Mouse (Mus musculus): ENCODE data around the gene Rab14. TPM values are rescaled to one million over a fixed set of nuclear protein-coding genes. Genes with fewer than 3 reads are reported as not detected.

Rab14 gene
- polyA plus RNA-seq, 1 experiment = 170 TPM

- Histone ChIP-seq H3K4me1 (ENCODE audit: control insufficient read depth, insufficient read depth, low read length) (no peaks in the 10 kb centered on the region), H3K4me3 (ENCODE audit: insufficient read depth, low read depth, low read length) (no peak overlapping the region), H3K27ac (ENCODE audit: insufficient read depth, low read depth, low read length) (no peak overlapping the region), H3K27me3 (replicated peaks; ENCODE audit: control insufficient read depth, insufficient read depth, low read length) (no peaks in the 10 kb centered on the region), H3K36me3 (ENCODE audit: control insufficient read depth, insufficient read depth, low read length) (no peaks in the 10 kb centered on the region; the same call in none of the 2 replicates)
- no peak for DNase-seq
- 78% methylated on average over 2 of the region's 2 CpGs for WGBS
- TF ChIP-seq POLR2A (IDR thresholded peaks at IDR 0.05; ENCODE audit: low read depth, low read length) (no peak), CTCF (conservative IDR thresholded peaks at IDR 0.05; ENCODE audit: insufficient read depth, insufficient read length, low read depth, low read length) (no peak)
Measured at GRCm38 (mm10) chr2:35156985-35157384, 43.9 kb downstream of the Rab14 start.

- Histone ChIP-seq H3K4me1 (ENCODE audit: control insufficient read depth, insufficient read depth, low read length) (no peaks in the 10 kb centered on the region), H3K4me3 (ENCODE audit: insufficient read depth, low read depth, low read length) (no peak overlapping the region), H3K36me3 (ENCODE audit: control insufficient read depth, insufficient read depth, low read length) (peaks cover 1% of the 10 kb centered on the region), H3K27me3 (replicated peaks; ENCODE audit: control insufficient read depth, insufficient read depth, low read length) (no peaks in the 10 kb centered on the region), H3K27ac (ENCODE audit: insufficient read depth, low read depth, low read length) (no peak overlapping the region)
- DNase-seq = no peak
- TF ChIP-seq POLR2A (IDR thresholded peaks at IDR 0.05; ENCODE audit: low read depth, low read length) = no peak
- no peak for TF ChIP-seq CTCF (conservative IDR thresholded peaks at IDR 0.05; ENCODE audit: insufficient read depth, insufficient read length, low read depth, low read length)
- WGBS = 86% methylated on average over 8 of the region's 8 CpGs
Measured at GRCm38 (mm10) chr2:35153844-35154554, 46.9 kb downstream of the Rab14 start.

GRCm38 (mm10) chr2:35153179-35153578, 47.7 kb downstream of the Rab14 start:
- no peaks in the 10 kb centered on the region for H3K27me3 ChIP-seq (replicated peaks; ENCODE audit: control insufficient read depth, insufficient read depth, low read length)
- H3K4me1 ChIP-seq (ENCODE audit: control insufficient read depth, insufficient read depth, low read length) = no peaks in the 10 kb centered on the region
- H3K27ac ChIP-seq (ENCODE audit: insufficient read depth, low read depth, low read length) = no peak overlapping the region
- no peak for DNase-seq
- 87% methylated on average over 6 of the region's 6 CpGs for WGBS
- TF ChIP-seq POLR2A (IDR thresholded peaks at IDR 0.05; ENCODE audit: low read depth, low read length) (no peak), CTCF (conservative IDR thresholded peaks at IDR 0.05; ENCODE audit: insufficient read depth, insufficient read length, low read depth, low read length) (no peak)
- H3K36me3 ChIP-seq (ENCODE audit: control insufficient read depth, insufficient read depth, low read length) = peaks cover 1% of the 10 kb centered on the region
- H3K4me3 ChIP-seq (ENCODE audit: insufficient read depth, low read depth, low read length) = no peak overlapping the region

GRCm38 (mm10) chr2:35151303-35151882, 49.5 kb downstream of the Rab14 start:
- H3K36me3 ChIP-seq (ENCODE audit: control insufficient read depth, insufficient read depth, low read length) = peaks cover 1% of the 10 kb centered on the region
- WGBS = 94% methylated on average over 13 of the region's 13 CpGs
- no peak for DNase-seq

GRCm38 (mm10) chr2:35148806-35149205, 52.1 kb downstream of the Rab14 start:
- Histone ChIP-seq H3K4me3 (ENCODE audit: insufficient read depth, low read depth, low read length) (no peak overlapping the region), H3K27me3 (replicated peaks; ENCODE audit: control insufficient read depth, insufficient read depth, low read length) (no peaks in the 10 kb centered on the region), H3K27ac (ENCODE audit: insufficient read depth, low read depth, low read length) (no peak overlapping the region), H3K4me1 (ENCODE audit: control insufficient read depth, insufficient read depth, low read length) (no peaks in the 10 kb centered on the region), H3K36me3 (ENCODE audit: control insufficient read depth, insufficient read depth, low read length) (peaks cover 5% of the 10 kb centered on the region)
- DNase-seq = no peak
- TF ChIP-seq CTCF (conservative IDR thresholded peaks at IDR 0.05; ENCODE audit: insufficient read depth, insufficient read length, low read depth, low read length) (no peak), POLR2A (IDR thresholded peaks at IDR 0.05; ENCODE audit: low read depth, low read length) (no peak)
- WGBS = 93% methylated on average over 10 of the region's 10 CpGs

More at GRCm38 (mm10) chr2:35151303-35151882, 49.5 kb downstream of the Rab14 start:
- H3K4me3 ChIP-seq (ENCODE audit: insufficient read depth, low read depth, low read length) = no peak overlapping the region
- no peak overlapping the region for H3K27ac ChIP-seq (ENCODE audit: insufficient read depth, low read depth, low read length)
- TF ChIP-seq CTCF (conservative IDR thresholded peaks at IDR 0.05; ENCODE audit: insufficient read depth, insufficient read length, low read depth, low read length) (no peak), POLR2A (IDR thresholded peaks at IDR 0.05; ENCODE audit: low read depth, low read length) (no peak)
- no peaks in the 10 kb centered on the region for H3K4me1 ChIP-seq (ENCODE audit: control insufficient read depth, insufficient read depth, low read length)
- H3K27me3 ChIP-seq (replicated peaks; ENCODE audit: control insufficient read depth, insufficient read depth, low read length) = no peaks in the 10 kb centered on the region

- no peak for TF ChIP-seq POLR2A (IDR thresholded peaks at IDR 0.05; ENCODE audit: low read depth, low read length)
- TF ChIP-seq CTCF (conservative IDR thresholded peaks at IDR 0.05; ENCODE audit: insufficient read depth, insufficient read length, low read depth, low read length) = no peak
- H3K4me1 ChIP-seq (ENCODE audit: control insufficient read depth, insufficient read depth, low read length) = no peaks in the 10 kb centered on the region
- peaks cover 6% of the 10 kb centered on the region for H3K36me3 ChIP-seq (ENCODE audit: control insufficient read depth, insufficient read depth, low read length)
- H3K4me3 ChIP-seq (ENCODE audit: insufficient read depth, low read depth, low read length) = no peak overlapping the region
- no peak for DNase-seq
- H3K27ac ChIP-seq (ENCODE audit: insufficient read depth, low read depth, low read length) = no peak overlapping the region
- WGBS = 87% methylated on average over 3 of the region's 3 CpGs
- H3K27me3 ChIP-seq (replicated peaks; ENCODE audit: control insufficient read depth, insufficient read depth, low read length) = no peaks in the 10 kb centered on the region
Measured at GRCm38 (mm10) chr2:35141673-35142072, 59.2 kb downstream of the Rab14 start.

- H3K27ac ChIP-seq (ENCODE audit: insufficient read depth, low read depth, low read length) = no peak overlapping the region
- no peak overlapping the region for H3K4me3 ChIP-seq (ENCODE audit: insufficient read depth, low read depth, low read length)
- H3K4me1 ChIP-seq (ENCODE audit: control insufficient read depth, insufficient read depth, low read length) = no peaks in the 10 kb centered on the region
- H3K36me3 ChIP-seq (ENCODE audit: control insufficient read depth, insufficient read depth, low read length) = peaks cover 3% of the 10 kb centered on the region
- no peaks in the 10 kb centered on the region for H3K27me3 ChIP-seq (replicated peaks; ENCODE audit: control insufficient read depth, insufficient read depth, low read length)
- 75% methylated on average over 1 of the region's 1 CpGs for WGBS
- DNase-seq = no peak
- TF ChIP-seq CTCF (conservative IDR thresholded peaks at IDR 0.05; ENCODE audit: insufficient read depth, insufficient read length, low read depth, low read length) = no peak
- TF ChIP-seq POLR2A (IDR thresholded peaks at IDR 0.05; ENCODE audit: low read depth, low read length) = no peak
Measured at GRCm38 (mm10) chr2:35138576-35138975, 62.3 kb downstream of the Rab14 start.

Measured in kidney, adult 2 months (tissue).